Mouse (Mus musculus): ENCODE measurements around the gene Abca12.

DNA sequence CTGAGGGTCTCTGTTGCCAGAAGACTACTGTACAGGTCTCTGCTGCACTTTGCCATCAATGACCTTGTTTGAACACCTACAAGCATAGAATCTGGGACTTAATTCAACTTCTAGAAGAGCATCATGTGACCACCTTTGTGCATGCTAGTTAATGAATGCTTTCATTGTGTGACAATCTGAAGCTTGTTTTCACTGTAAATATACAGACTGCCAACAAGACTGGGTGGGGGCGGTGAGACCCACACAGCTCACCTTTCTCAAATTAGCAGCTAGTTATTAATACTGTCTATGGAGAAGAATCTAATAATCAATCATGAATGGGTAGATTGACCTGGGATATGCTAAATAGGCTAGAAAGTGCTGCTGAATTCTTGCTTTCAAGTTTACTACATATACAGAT is 30.6 kb downstream of the Abca12 start:
- no peak for TF ChIP-seq CTCF (IDR thresholded peaks at IDR 0.05; ENCODE audit: low read depth)
- no peak for TF ChIP-seq EP300 (IDR thresholded peaks at IDR 0.05; ENCODE audit: low read depth)

Data from liver, embryonic 14.5 days (tissue).